Mouse (Mus musculus) heart, adult 2 months (tissue): ENCODE measurements at regions not wholly inside any gene's neighbourhood (a gene's known extent, or its start where the extent isn't known, plus 50 kb on each side); places are given as distances from the start of the nearest gene placed in this dataset.

ENCODE experiments used
- DNase-seq, 2 experiments: peaks; one replicate each; pipeline ENCODE4 v3.0.0; 2021
- H3K27ac ChIP-seq: fragments of 200-600 bp; 2 replicates; pipeline ENCODE4 v1.8.1; 2022
- H3K27me3 ChIP-seq: fragments of 200-500 bp; 2 replicates; pipeline ENCODE4 v1.6.1; 2012; ENCODE audit warnings: mild to moderate bottlenecking, low read length, inconsistent platforms, mixed read lengths; ENCODE audit not compliant: control insufficient read depth, insufficient read depth
- H3K36me3 ChIP-seq: fragments of 200-500 bp; 2 replicates; pipeline ENCODE4 v1.6.1; 2012; ENCODE audit warnings: low read length, inconsistent platforms; ENCODE audit not compliant: control insufficient read depth, insufficient read depth
- H3K4me1 ChIP-seq: fragments of 200-500 bp; 2 replicates; pipeline ENCODE4 v1.6.1; 2011; ENCODE audit warnings: low read length; ENCODE audit not compliant: control insufficient read depth, insufficient read depth
- H3K4me3 ChIP-seq: fragments of 200-600 bp; 2 replicates; pipeline ENCODE4 v1.8.1; 2022
- H3K79me2 ChIP-seq: fragments of 200-500 bp; replicated peaks from 2 replicates; pipeline ENCODE4 v1.6.1; 2012; ENCODE audit warnings: mild to moderate bottlenecking, inconsistent platforms, low read length, moderate library complexity, mixed read lengths; ENCODE audit not compliant: control insufficient read depth, insufficient read depth
- H3K9ac ChIP-seq: fragments of 200-500 bp; 2 replicates; pipeline ENCODE4 v1.6.1; 2012; ENCODE audit warnings: low read depth, mild to moderate bottlenecking, control low read depth, inconsistent platforms, low read length, mixed read lengths
- CTCF ChIP-seq: fragments of 200-600 bp; IDR thresholded peaks from 2 replicates; pipeline ENCODE4 v1.8.1; 2022; ENCODE audit warnings: antibody characterized with exemption, mild to moderate bottlenecking, moderate library complexity
- EP300 ChIP-seq: fragments of 200-500 bp; IDR thresholded peaks from 2 replicates; pipeline ENCODE4 v1.6.1; 2011; ENCODE audit warnings: low read depth, low read length, control low read depth; ENCODE audit not compliant: insufficient read depth
- POLR2A ChIP-seq: fragments of 200-500 bp; IDR thresholded peaks from 2 replicates; pipeline ENCODE4 v1.6.1; 2011; ENCODE audit warnings: mild to moderate bottlenecking, low read depth, low read length, control low read depth; ENCODE audit not compliant: insufficient read depth
- WGBS: fragments of 180-500 bp; shearing (Covaris S2); methylation state at CpG from one replicate; pipeline ENCODE4 v1.1.7; 2018; 5-methylcytosine and 5-hydroxymethylcytosine counted together
- intact Hi-C: fragments of 180-260 bp; cut with DNase I; formaldehyde crosslinking; loops from one replicate; pipeline ENCODE4 v1.15.1; 2025

- H3K79me2 ChIP-seq = no peaks in the 10 kb centered on the region
- TF ChIP-seq POLR2A (no peak), EP300 (no peak), CTCF (no peak)
- no peak overlapping the region for H3K4me3 ChIP-seq
- no peak for DNase-seq
- no peaks in the 10 kb centered on the region for H3K4me1 ChIP-seq
- WGBS = 35% methylated on average over 1 of the region's 1 CpGs
- H3K36me3 ChIP-seq = no peaks in the 10 kb centered on the region
- H3K27ac ChIP-seq = no peak overlapping the region
- H3K9ac ChIP-seq = no peak overlapping the region
- H3K27me3 ChIP-seq = no peaks in the 10 kb centered on the region
- intact Hi-C loops = no loop called here
These were observed 82.9 kb downstream of the Atp6v1g3 start for GRCm38 (mm10) chr1:138356407-138356806.

GRCm38 (mm10) chr1:138362684-138363472, 89.3 kb downstream of the Atp6v1g3 start:
- intact Hi-C loops = no loop called here
- 85% methylated on average over 11 of the region's 11 CpGs for WGBS

GRCm38 (mm10) chr1:138369953-138370482, 96.5 kb downstream of the Atp6v1g3 start:
- intact Hi-C loops = no loop called here
- Histone ChIP-seq H3K4me1 (no peaks in the 10 kb centered on the region; the same call in 1 of the 2 replicates), H3K36me3 (no peaks in the 10 kb centered on the region), H3K9ac (no peak overlapping the region), H3K27me3 (no peaks in the 10 kb centered on the region), H3K4me3 (no peak overlapping the region), H3K27ac (no peak overlapping the region), H3K79me2 (no peaks in the 10 kb centered on the region)
- TF ChIP-seq POLR2A (no peak), EP300 (no peak), CTCF (no peak)
- no peak for DNase-seq

More at GRCm38 (mm10) chr1:138362684-138363472, 89.3 kb downstream of the Atp6v1g3 start:
- no peaks in the 10 kb centered on the region for H3K79me2 ChIP-seq
- no peak overlapping the region for H3K9ac ChIP-seq
- no peak for TF ChIP-seq EP300
- no peak for DNase-seq
- H3K4me1 ChIP-seq = no peaks in the 10 kb centered on the region
- no peaks in the 10 kb centered on the region for H3K27me3 ChIP-seq
- H3K4me3 ChIP-seq = no peak overlapping the region
- no peak overlapping the region for H3K27ac ChIP-seq
- H3K36me3 ChIP-seq = no peaks in the 10 kb centered on the region

- no peaks in the 10 kb centered on the region for H3K27me3 ChIP-seq
- no peaks in the 10 kb centered on the region for H3K36me3 ChIP-seq
- TF ChIP-seq EP300 (no peak), POLR2A (no peak), CTCF (no peak)
- 100% methylated on average over 1 of the region's 1 CpGs for WGBS
- no peak overlapping the region for H3K27ac ChIP-seq
- DNase-seq = no peak
- no peak overlapping the region for H3K9ac ChIP-seq
- intact Hi-C loops = no loop called here
- no peaks in the 10 kb centered on the region; the same call in 1 of the 2 replicates for H3K4me1 ChIP-seq
- H3K4me3 ChIP-seq = no peak overlapping the region
- no peaks in the 10 kb centered on the region for H3K79me2 ChIP-seq
These were observed 97.9 kb downstream of the Atp6v1g3 start for GRCm38 (mm10) chr1:138371474-138371873.

- TF ChIP-seq CTCF = no peak
- no peak for TF ChIP-seq POLR2A
- no peak for TF ChIP-seq EP300
- WGBS = 61% methylated on average over 3 of the region's 3 CpGs
- Histone ChIP-seq H3K27me3 (no peaks in the 10 kb centered on the region), H3K9ac (no peak overlapping the region), H3K36me3 (no peaks in the 10 kb centered on the region), H3K79me2 (no peaks in the 10 kb centered on the region), H3K4me3 (no peak overlapping the region), H3K4me1 (no peaks in the 10 kb centered on the region), H3K27ac (no peak overlapping the region)
- intact Hi-C loops = no loop called here
- DNase-seq = no peak
These were observed 110.6 kb downstream of the Atp6v1g3 start for GRCm38 (mm10) chr1:138384146-138384545.

- no peak for DNase-seq
- Histone ChIP-seq H3K79me2 (no peaks in the 10 kb centered on the region), H3K36me3 (no peaks in the 10 kb centered on the region), H3K4me3 (no peak overlapping the region), H3K27me3 (no peaks in the 10 kb centered on the region), H3K27ac (no peak overlapping the region), H3K4me1 (no peaks in the 10 kb centered on the region), H3K9ac (no peak overlapping the region)
- TF ChIP-seq CTCF (no peak), EP300 (no peak), POLR2A (no peak)
- WGBS = 82% methylated on average over 19 of the region's 19 CpGs
- intact Hi-C loops = no loop called here
These were observed 111.8 kb downstream of the Atp6v1g3 start for GRCm38 (mm10) chr1:138385156-138385841.
